Mouse (Mus musculus) B cell, adult 62 days (primary cell): ENCODE data around the gene Mb. TPM values are rescaled to one million over a fixed set of nuclear protein-coding genes. Genes with fewer than 3 reads are reported as not detected.

Source experiments
- total RNA-seq: library from RNA; stranded (reverse); gene quantifications from 4 replicates; pipeline ENCODE4 v1.2.4, GENCODE M21; 2023

Mb gene
- not detected in 4 replicates for total RNA-seq

GRCm38 (mm10) chr15:77050570-77050969 is at the start of gene Mb:
Gene Mb, minus strand, starts transcription at chr15:77050670.

GRCm38 (mm10) chr15:77044597-77045320 is 5.7 kb downstream of the Mb start, which contains the start of gene Apol6:
Gene Apol6, plus strand, starts transcription at chr15:77044729.

Other genes with a start within 250 kb of the Mb start
- gene Zfp251, start 179.2 kb downstream of the Mb start, total RNA-seq: 8.0 to 10.5 TPM (median 9.4 TPM) in 4 replicates
- gene Zfp7, start 171.4 kb downstream of the Mb start, total RNA-seq: 9.0 to 10.3 TPM (median 9.7 TPM) in 4 replicates
- gene Gm49527, start 171.3 kb downstream of the Mb start, total RNA-seq: not detected in 4 replicates
- gene Zfp647, start 125.2 kb downstream of the Mb start, total RNA-seq: 1.5 to 3.2 TPM (median 2.7 TPM) in 4 replicates
- 37.6 to 40.9 TPM (median 38.5 TPM) in 4 replicates for gene 1110038F14Rik, start 102.2 kb downstream of the Mb start, total RNA-seq
- gene Apol6, start 5.9 kb downstream of the Mb start, total RNA-seq: not detected in 4 replicates